Mouse (Mus musculus) adrenal gland, adult (tissue): Measurements from ENCODE around the gene Ccdc160.

ENCODE experiments used
- DNase-seq, 2 experiments: peaks; one replicate each; pipeline ENCODE4 v3.0.0; 2022 to 2023; ENCODE audit warnings: low spot score in 1 of 2; ENCODE audit not compliant: inconsistent age in 2 of 2

Ccdc160 gene

GRCm38 (mm10) chrX:52819338-52819737 lies 28.3 kb downstream of the Ccdc160 start:
- no peak for DNase-seq
